Mouse (Mus musculus): ENCODE measurements around the gene Ireb2. TPM values are rescaled to one million over a fixed set of nuclear protein-coding genes. Genes with fewer than 3 reads are reported as not detected.

Gene Ireb2
- polyA plus RNA-seq, 1 experiment from 2014 or later, result 32.1 TPM

- 29% methylated on average over 3 of the region's 3 CpGs for WGBS
- Histone ChIP-seq H3K27me3 (ENCODE audit: control insufficient read depth, insufficient read depth, low read depth, low read length) (no peaks in the 10 kb centered on the region; the same call in 1 of the 2 replicates), H3K9me3 (ENCODE audit: control insufficient read depth, low read length) (no peaks in the 10 kb centered on the region), H3K4me3 (ENCODE audit: low read length) (no peak overlapping the region), H3K4me1 (replicated peaks; ENCODE audit: control insufficient read depth, insufficient read depth, low read length) (no peaks in the 10 kb centered on the region), H3K36me3 (ENCODE audit: control insufficient read depth, insufficient read depth, low read length) (no peaks in the 10 kb centered on the region), H3K9ac (ENCODE audit: low read length) (no peak overlapping the region), H3K27ac (ENCODE audit: low read length) (no peak overlapping the region), H3K4me2 (ENCODE audit: low read depth, low read length) (no peak overlapping the region)
- ATAC-seq (ENCODE audit: low read depth), result no peak
Measured at GRCm38 (mm10) chr9:54857474-54857873, 6.1 kb upstream of the Ireb2 start.

GRCm38 (mm10) chr9:54860526-54860925 is 3.1 kb upstream of the Ireb2 start:
- H3K4me3 ChIP-seq (ENCODE audit: low read length), result no peak overlapping the region
- no peaks in the 10 kb centered on the region; the same call in 1 of the 2 replicates for H3K36me3 ChIP-seq (ENCODE audit: control insufficient read depth, insufficient read depth, low read length)
- peaks cover 12% of the 10 kb centered on the region for H3K4me1 ChIP-seq (replicated peaks; ENCODE audit: control insufficient read depth, insufficient read depth, low read length)
- H3K4me2 ChIP-seq (ENCODE audit: low read depth, low read length), result no peak overlapping the region
- no peak for ATAC-seq (ENCODE audit: low read depth)
- H3K9me3 ChIP-seq (ENCODE audit: control insufficient read depth, low read length), result no peaks in the 10 kb centered on the region
- WGBS, result 83% methylated on average over 7 of the region's 7 CpGs
- H3K9ac ChIP-seq (ENCODE audit: low read length), result no peak overlapping the region
- H3K27me3 ChIP-seq (ENCODE audit: control insufficient read depth, insufficient read depth, low read depth, low read length), result no peaks in the 10 kb centered on the region; the same call in 1 of the 2 replicates
- H3K27ac ChIP-seq (ENCODE audit: low read length), result no peak overlapping the region

GRCm38 (mm10) chr9:54878759-54879158 is 15.2 kb downstream of the Ireb2 start:
- Histone ChIP-seq H3K27ac (ENCODE audit: low read length) (no peak overlapping the region), H3K4me2 (ENCODE audit: low read depth, low read length) (no peak overlapping the region), H3K9me3 (ENCODE audit: control insufficient read depth, low read length) (no peaks in the 10 kb centered on the region), H3K4me3 (ENCODE audit: low read length) (no peak overlapping the region), H3K36me3 (ENCODE audit: control insufficient read depth, insufficient read depth, low read length) (peaks cover 23% of the 10 kb centered on the region), H3K4me1 (replicated peaks; ENCODE audit: control insufficient read depth, insufficient read depth, low read length) (no peaks in the 10 kb centered on the region), H3K9ac (ENCODE audit: low read length) (no peak overlapping the region), H3K27me3 (ENCODE audit: control insufficient read depth, insufficient read depth, low read depth, low read length) (no peaks in the 10 kb centered on the region)
- no peak for ATAC-seq (ENCODE audit: low read depth)
- 91% methylated on average over 1 of the region's 1 CpGs for WGBS

- Histone ChIP-seq H3K36me3 (ENCODE audit: control insufficient read depth, insufficient read depth, low read length) (peaks cover 27% of the 10 kb centered on the region), H3K27me3 (ENCODE audit: control insufficient read depth, insufficient read depth, low read depth, low read length) (no peaks in the 10 kb centered on the region), H3K4me3 (ENCODE audit: low read length) (no peak overlapping the region), H3K9me3 (ENCODE audit: control insufficient read depth, low read length) (no peaks in the 10 kb centered on the region), H3K4me1 (replicated peaks; ENCODE audit: control insufficient read depth, insufficient read depth, low read length) (no peaks in the 10 kb centered on the region), H3K9ac (ENCODE audit: low read length) (no peak overlapping the region), H3K4me2 (ENCODE audit: low read depth, low read length) (no peak overlapping the region), H3K27ac (ENCODE audit: low read length) (no peak overlapping the region)
- WGBS, result 72% methylated on average over 4 of the region's 4 CpGs
- no peak for ATAC-seq (ENCODE audit: low read depth)
Measured at GRCm38 (mm10) chr9:54892111-54892510, 28.5 kb downstream of the Ireb2 start.

GRCm38 (mm10) chr9:54897097-54897496 is 33.5 kb downstream of the Ireb2 start:
- Histone ChIP-seq H3K9ac (ENCODE audit: low read length) (no peak overlapping the region), H3K4me3 (ENCODE audit: low read length) (no peak overlapping the region), H3K9me3 (ENCODE audit: control insufficient read depth, low read length) (no peaks in the 10 kb centered on the region), H3K36me3 (ENCODE audit: control insufficient read depth, insufficient read depth, low read length) (peaks cover 35% of the 10 kb centered on the region; the same call in 1 of the 2 replicates), H3K27ac (ENCODE audit: low read length) (no peak overlapping the region), H3K27me3 (ENCODE audit: control insufficient read depth, insufficient read depth, low read depth, low read length) (no peaks in the 10 kb centered on the region), H3K4me2 (ENCODE audit: low read depth, low read length) (no peak overlapping the region), H3K4me1 (replicated peaks; ENCODE audit: control insufficient read depth, insufficient read depth, low read length) (no peaks in the 10 kb centered on the region)
- no peak for ATAC-seq (ENCODE audit: low read depth)
- WGBS, result 80% methylated on average over 3 of the region's 3 CpGs

- Histone ChIP-seq H3K9ac (ENCODE audit: low read length) (no peak overlapping the region), H3K4me2 (ENCODE audit: low read depth, low read length) (no peak overlapping the region), H3K36me3 (ENCODE audit: control insufficient read depth, insufficient read depth, low read length) (peaks cover 23% of the 10 kb centered on the region), H3K27ac (ENCODE audit: low read length) (no peak overlapping the region), H3K9me3 (ENCODE audit: control insufficient read depth, low read length) (no peaks in the 10 kb centered on the region), H3K4me3 (ENCODE audit: low read length) (no peak overlapping the region), H3K27me3 (ENCODE audit: control insufficient read depth, insufficient read depth, low read depth, low read length) (no peaks in the 10 kb centered on the region), H3K4me1 (replicated peaks; ENCODE audit: control insufficient read depth, insufficient read depth, low read length) (no peaks in the 10 kb centered on the region)
- WGBS, result 68% methylated on average over 5 of the region's 5 CpGs
- no peak for ATAC-seq (ENCODE audit: low read depth)
Measured at GRCm38 (mm10) chr9:54909446-54909845, 45.9 kb downstream of the Ireb2 start.

- no peak overlapping the region for H3K9ac ChIP-seq (ENCODE audit: low read length)
- H3K4me2 ChIP-seq (ENCODE audit: low read depth, low read length), result no peak overlapping the region
- no peak overlapping the region for H3K4me3 ChIP-seq (ENCODE audit: low read length)
- no peak overlapping the region for H3K27ac ChIP-seq (ENCODE audit: low read length)
- ATAC-seq (ENCODE audit: low read depth), result no peak
- H3K9me3 ChIP-seq (ENCODE audit: control insufficient read depth, low read length), result 0 out of 2 replicates have a peak, but pooled peaks cover 2% of the 10 kb centered on the region
- peaks cover 11% of the 10 kb centered on the region for H3K4me1 ChIP-seq (replicated peaks; ENCODE audit: control insufficient read depth, insufficient read depth, low read length)
- H3K27me3 ChIP-seq (ENCODE audit: control insufficient read depth, insufficient read depth, low read depth, low read length), result no peaks in the 10 kb centered on the region
- peaks cover 4% of the 10 kb centered on the region for H3K36me3 ChIP-seq (ENCODE audit: control insufficient read depth, insufficient read depth, low read length)
- WGBS, result 58% methylated on average over 7 of the region's 7 CpGs
Measured at GRCm38 (mm10) chr9:54915576-54915975, 52.0 kb downstream of the Ireb2 start.

GRCm38 (mm10) chr9:54916401-54916800 is 52.8 kb downstream of the Ireb2 start:
- peaks cover 4% of the 10 kb centered on the region for H3K36me3 ChIP-seq (ENCODE audit: control insufficient read depth, insufficient read depth, low read length)
- no peak overlapping the region for H3K27ac ChIP-seq (ENCODE audit: low read length)
- ATAC-seq (ENCODE audit: low read depth), result no peak
- peak overlapping the region; percentile 87 for H3K4me2 ChIP-seq (ENCODE audit: low read depth, low read length)
- WGBS, result 66% methylated on average over 8 of the region's 8 CpGs
- peaks cover 11% of the 10 kb centered on the region for H3K4me1 ChIP-seq (replicated peaks; ENCODE audit: control insufficient read depth, insufficient read depth, low read length)
- H3K9ac ChIP-seq (ENCODE audit: low read length), result no peak overlapping the region
- H3K4me3 ChIP-seq (ENCODE audit: low read length), result peak overlapping the region; percentile 75; the same call in 1 of the 2 replicates
- H3K9me3 ChIP-seq (ENCODE audit: control insufficient read depth, low read length), result 0 out of 2 replicates have a peak, but pooled peaks cover 2% of the 10 kb centered on the region
- no peaks in the 10 kb centered on the region for H3K27me3 ChIP-seq (ENCODE audit: control insufficient read depth, insufficient read depth, low read depth, low read length)

GRCm38 (mm10) chr9:54917010-54917677 is 53.6 kb downstream of the Ireb2 start, which contains the start of gene Hykk:
Hykk (plus strand) TSS chr9:54917283.
- peak within 1 kb of the TSS; percentile 74 for H3K9ac ChIP-seq (ENCODE audit: low read length)
- H3K36me3 ChIP-seq (ENCODE audit: control insufficient read depth, insufficient read depth, low read length), result no peaks in the 10 kb centered on the region
- peaks cover 11% of the 10 kb centered on the region for H3K4me1 ChIP-seq (replicated peaks; ENCODE audit: control insufficient read depth, insufficient read depth, low read length)
- peak within 1 kb of the TSS; percentile 75 for H3K4me3 ChIP-seq (ENCODE audit: low read length)
- 0 out of 2 replicates have a peak, but pooled peaks cover 2% of the 10 kb centered on the region for H3K9me3 ChIP-seq (ENCODE audit: control insufficient read depth, low read length)
- peak; percentile 99 for ATAC-seq (ENCODE audit: low read depth)
- peak within 1 kb of the TSS; percentile 87 for H3K4me2 ChIP-seq (ENCODE audit: low read depth, low read length)
- WGBS, result 0% methylated on average over 33 of the region's 34 CpGs
- no peaks in the 10 kb centered on the region for H3K27me3 ChIP-seq (ENCODE audit: control insufficient read depth, insufficient read depth, low read depth, low read length)
- peak within 1 kb of the TSS; percentile 23 for H3K27ac ChIP-seq (ENCODE audit: low read length)

Measured in lung, embryonic 16.5 days (tissue).